Mouse (Mus musculus): ENCODE results near the gene Exoc7. TPM values are rescaled to one million over a fixed set of nuclear protein-coding genes. Genes with fewer than 3 reads are reported as not detected.
A peak's percentile ranks its signal among the peaks of the same experiment; 100 is the strongest.

The Exoc7 gene
- total RNA-seq, 2 experiments from 2014 or later, result 91.1 to 103 TPM

- DNase-seq (ENCODE audit: low spot score in 2 of 2), result peak; percentile 86 to 93
Observed at GRCm38 (mm10) chr11:116318719-116319659, 12.0 kb upstream of the Exoc7 start.

- no peak for DNase-seq (ENCODE audit: low spot score in 2 of 2)
Observed at GRCm38 (mm10) chr11:116312359-116312758, 5.3 kb upstream of the Exoc7 start.

- peak in 1 of 2 experiments; percentile 20 for DNase-seq (ENCODE audit: low spot score in 2 of 2)
Observed at GRCm38 (mm10) chr11:116311169-116311568, 4.1 kb upstream of the Exoc7 start.

- no peak for DNase-seq (ENCODE audit: low spot score in 2 of 2)
Observed at GRCm38 (mm10) chr11:116309601-116310000, 2.6 kb upstream of the Exoc7 start.

DNA sequence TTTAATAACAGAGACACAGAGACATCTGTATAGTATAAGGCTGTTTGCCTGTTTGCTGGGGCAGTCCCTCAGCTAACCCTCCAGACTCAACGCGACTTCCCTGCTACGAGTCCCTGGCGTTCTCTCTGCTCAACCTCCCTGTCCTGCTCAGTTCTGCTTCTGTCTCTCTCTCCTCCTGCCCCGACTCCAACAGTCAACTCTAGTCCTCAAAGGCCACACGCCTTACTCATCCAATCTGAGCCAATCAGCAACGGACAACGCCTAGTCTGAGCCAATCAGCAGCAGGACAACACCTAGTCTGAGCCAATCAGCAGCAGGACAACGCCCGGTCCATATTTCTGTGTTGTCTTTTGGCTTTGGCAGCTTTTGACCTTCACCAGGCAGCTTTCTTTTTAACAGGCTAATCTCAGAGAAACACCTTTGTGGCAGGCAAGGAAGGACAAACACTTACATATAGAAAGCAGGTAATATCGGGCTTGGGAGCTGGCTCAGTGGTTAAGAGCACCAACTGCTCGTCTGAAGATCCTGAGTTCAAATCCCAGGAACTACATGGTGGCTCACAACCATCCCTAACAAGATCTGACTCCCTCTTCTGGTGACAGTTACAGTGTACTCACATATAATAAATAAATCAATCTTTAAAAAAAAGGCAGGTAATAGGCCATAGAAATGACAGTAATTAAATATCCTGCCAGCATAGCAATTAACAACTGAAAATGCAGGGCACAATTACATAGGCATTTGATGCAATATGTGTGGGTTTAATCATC lies 914 bp upstream of the Exoc7 start:
- DNase-seq (ENCODE audit: low spot score in 2 of 2), result no peak

- DNase-seq (ENCODE audit: low spot score in 2 of 2), result peak; percentile 91 to 96
Observed at GRCm38 (mm10) chr11:116306126-116306982, 679 bp downstream of the Exoc7 start.

DNA sequence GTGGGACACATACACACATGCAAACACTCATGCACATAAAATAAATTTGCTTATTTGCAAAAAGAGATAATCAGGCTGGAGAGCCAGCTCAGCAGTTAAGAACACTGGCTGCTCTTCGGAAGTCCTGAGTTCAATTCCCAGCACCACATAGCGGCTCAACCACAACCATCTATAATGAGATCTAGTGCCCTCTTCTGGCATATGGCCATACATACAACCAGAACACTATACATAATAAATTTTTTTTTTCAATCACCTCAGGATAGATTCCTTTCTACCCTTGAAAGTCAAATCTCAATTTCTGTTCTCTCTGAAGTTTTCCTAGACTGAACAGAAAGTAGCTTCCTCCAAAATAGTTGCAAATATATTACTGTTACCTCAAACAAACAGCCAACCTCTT lies 1.6 kb downstream of the Exoc7 start:
- DNase-seq (ENCODE audit: low spot score in 2 of 2), result no peak

DNA sequence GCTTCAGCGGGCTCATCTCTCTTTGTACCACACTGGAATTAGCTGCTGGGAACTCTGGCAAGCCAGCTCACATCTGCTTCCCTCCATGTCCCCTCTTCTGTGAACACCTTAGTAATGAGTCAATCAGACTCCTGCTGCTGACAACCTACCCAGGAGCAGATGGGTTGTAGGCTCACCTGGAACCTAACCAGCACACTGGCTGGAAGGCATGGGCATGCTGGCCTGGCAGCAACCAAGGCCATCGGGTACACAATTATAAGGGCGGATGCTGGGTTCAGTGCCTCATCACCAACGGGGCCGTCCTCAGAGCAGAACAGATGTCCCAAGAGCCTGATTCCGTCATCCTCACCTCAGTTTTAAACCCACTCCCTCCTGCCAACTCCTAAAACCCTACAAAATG lies 8.4 kb downstream of the Exoc7 start:
- no peak for DNase-seq (ENCODE audit: low spot score in 2 of 2)

GRCm38 (mm10) chr11:116298221-116298620 lies 8.8 kb downstream of the Exoc7 start:
- no peak for DNase-seq (ENCODE audit: low spot score in 2 of 2)

GRCm38 (mm10) chr11:116297017-116297416 lies 10.0 kb downstream of the Exoc7 start:
- DNase-seq (ENCODE audit: low spot score in 2 of 2), result no peak

GRCm38 (mm10) chr11:116296191-116296734 lies 10.8 kb downstream of the Exoc7 start:
- no peak for DNase-seq (ENCODE audit: low spot score in 2 of 2)

- DNase-seq (ENCODE audit: low spot score in 2 of 2), result peak; percentile 25 to 48
Observed at GRCm38 (mm10) chr11:116294319-116294718, 12.7 kb downstream of the Exoc7 start.

GRCm38 (mm10) chr11:116293538-116294137 lies 13.4 kb downstream of the Exoc7 start:
- no peak for DNase-seq (ENCODE audit: low spot score in 2 of 2)

DNA sequence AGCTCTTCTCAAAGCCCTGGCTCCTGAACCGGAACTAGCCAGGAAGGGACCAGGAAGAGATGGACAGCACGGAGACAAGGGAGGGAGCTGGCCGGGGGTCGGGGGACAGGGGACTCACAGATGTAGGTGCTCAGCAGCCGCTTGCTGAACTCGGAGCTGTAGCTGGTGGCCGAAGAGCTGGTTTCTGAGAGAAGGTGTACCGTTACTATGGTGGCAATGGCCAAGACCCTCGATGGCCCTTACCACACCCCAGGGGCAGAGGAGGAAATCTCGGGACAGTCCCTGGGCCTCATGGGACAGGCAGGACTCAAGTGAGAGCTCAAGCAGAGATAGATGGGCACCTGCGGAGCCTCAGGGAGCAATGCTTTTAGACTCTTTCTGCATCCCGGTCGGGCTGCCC lies 14.6 kb downstream of the Exoc7 start:
- no peak for DNase-seq (ENCODE audit: low spot score in 2 of 2)

DNA sequence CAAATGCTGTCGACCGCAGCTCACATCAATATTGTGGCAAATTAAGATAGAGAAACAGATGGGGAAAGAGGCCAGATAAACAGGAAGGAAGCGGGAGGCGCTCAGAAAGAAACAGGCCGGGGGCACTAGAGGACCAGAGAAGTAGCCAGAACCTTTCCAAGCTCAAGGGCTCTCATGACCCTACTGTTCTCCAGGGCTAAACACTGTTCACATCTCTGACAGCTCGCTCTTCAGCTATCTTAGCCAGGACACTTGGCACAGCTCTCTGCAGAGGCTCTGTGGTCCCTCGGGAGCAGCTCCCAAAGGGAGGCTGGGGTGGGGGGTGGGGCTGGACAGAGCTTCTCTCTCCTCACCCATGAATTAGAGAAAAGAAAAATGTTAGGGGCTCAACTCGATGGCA lies 16.5 kb downstream of the Exoc7 start:
- no peak for DNase-seq (ENCODE audit: low spot score in 2 of 2)

GRCm38 (mm10) chr11:116287351-116287750 lies 19.7 kb downstream of the Exoc7 start:
- DNase-seq (ENCODE audit: low spot score in 2 of 2), result no peak

DNA sequence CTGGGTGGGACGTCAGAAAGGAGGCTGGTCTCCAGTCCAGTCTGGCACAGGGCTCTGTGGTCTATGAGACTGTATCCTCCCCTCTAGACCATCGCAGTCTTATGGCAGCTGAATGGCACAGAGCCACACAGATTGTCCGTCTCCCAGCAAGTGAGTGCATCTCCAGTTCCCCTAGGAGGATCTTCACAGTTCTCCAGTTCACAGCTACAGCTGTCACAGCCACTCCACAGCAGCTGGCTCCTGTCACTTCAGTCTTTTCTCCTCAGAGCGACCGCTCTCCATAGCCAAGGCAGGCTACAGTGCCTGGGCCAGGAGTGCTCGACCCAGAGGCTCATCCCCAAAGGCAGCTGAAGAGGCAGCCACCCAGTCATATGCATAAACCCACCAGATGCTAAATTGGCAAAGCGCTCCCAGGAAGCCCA lies 21.3 kb downstream of the Exoc7 start:
- no peak for DNase-seq (ENCODE audit: low spot score in 2 of 2)

- no peak for DNase-seq (ENCODE audit: low spot score in 2 of 2)
Observed at GRCm38 (mm10) chr11:116283982-116284381, 23.1 kb downstream of the Exoc7 start.

GRCm38 (mm10) chr11:116282912-116283521 lies 24.0 kb downstream of the Exoc7 start:
- DNase-seq (ENCODE audit: low spot score in 2 of 2), result no peak

- no peak for DNase-seq (ENCODE audit: low spot score in 2 of 2)
Observed at GRCm38 (mm10) chr11:116282089-116282488, 24.9 kb downstream of the Exoc7 start.
